Mouse (Mus musculus) liver, adult 2 months (tissue): ENCODE measurements around the gene Ndnf. TPM values are rescaled to one million over a fixed set of nuclear protein-coding genes. Genes with fewer than 3 reads are reported as not detected.
A peak's percentile ranks its signal among the peaks of the same experiment; 100 is the strongest.

Source experiments
- DNase-seq: peaks from one replicate; pipeline ENCODE4 v3.0.0-alpha.2; 2011; ENCODE audit warnings: low read depth, low spot score; ENCODE audit errors: extremely low read depth
- H3K27ac ChIP-seq: fragments of 200-500 bp; replicated peaks from 2 replicates; pipeline ENCODE4 v1.5.1; 2012; ENCODE audit warnings: low read depth, mild to moderate bottlenecking, control low read depth, inconsistent platforms, low read length; ENCODE audit not compliant: insufficient read depth
- H3K27me3 ChIP-seq: fragments of 200-500 bp; 2 replicates; pipeline ENCODE4 v1.6.1; 2012; ENCODE audit warnings: mild to moderate bottlenecking, moderate library complexity, low read length, inconsistent platforms; ENCODE audit not compliant: control insufficient read depth, insufficient read depth
- H3K36me3 ChIP-seq: fragments of 200-500 bp; 2 replicates; pipeline ENCODE4 v1.6.1; 2012; ENCODE audit warnings: low read length, inconsistent platforms; ENCODE audit not compliant: control insufficient read depth, insufficient read depth
- H3K4me1 ChIP-seq: fragments of 200-500 bp; 2 replicates; pipeline ENCODE4 v1.6.1; 2011; ENCODE audit warnings: low read length; ENCODE audit not compliant: control insufficient read depth, insufficient read depth
- H3K4me3 ChIP-seq: fragments of 200-500 bp; 2 replicates; pipeline ENCODE4 v1.5.1; 2011; ENCODE audit warnings: low read depth, mild to moderate bottlenecking, control low read depth, low read length, moderate library complexity; ENCODE audit not compliant: insufficient read depth
- H3K79me2 ChIP-seq: fragments of 200-500 bp; 2 replicates; pipeline ENCODE4 v1.6.1; 2012; ENCODE audit warnings: inconsistent platforms, mild to moderate bottlenecking, low read length, moderate library complexity; ENCODE audit not compliant: control insufficient read depth, insufficient read depth
- H3K9ac ChIP-seq: fragments of 200-500 bp; 2 replicates; pipeline ENCODE4 v1.6.1; 2012; ENCODE audit warnings: low read depth, mild to moderate bottlenecking, control low read depth, inconsistent platforms, low read length
- CTCF ChIP-seq: fragments of 200-500 bp; IDR thresholded peaks from 2 replicates; pipeline ENCODE4 v1.5.1; 2011; ENCODE audit warnings: low read depth, low read length, control low read depth
- POLR2A ChIP-seq: fragments of 200-500 bp; IDR thresholded peaks from 2 replicates; pipeline ENCODE4 v1.6.1; 2011; ENCODE audit warnings: low read length, control low read depth; ENCODE audit not compliant: insufficient read depth; ENCODE audit errors: extremely low read depth
- WGBS: fragments of 180-500 bp; shearing (Covaris S2); methylation state at CpG from one replicate; pipeline ENCODE4 v1.1.7; 2018; 5-methylcytosine and 5-hydroxymethylcytosine counted together
- polyA plus RNA-seq: library from polyadenylated mRNA; depleted of rRNA; stranded (reverse); fragments of >200 nt; gene quantifications from 2 replicates; pipeline ENCODE4 v1.2.3, GENCODE M21; 2012; rRNA removed
- total RNA-seq: library from RNA; depleted of rRNA; stranded (reverse); fragments of >200 nt; gene quantifications from 2 replicates; pipeline ENCODE4 v1.2.3, GENCODE M21; 2014; rRNA removed

Ndnf gene
- 0.46 TPM in 1 of 2 replicates, not detected in the other for total RNA-seq
- not detected in 2 replicates for polyA plus RNA-seq

DNA sequence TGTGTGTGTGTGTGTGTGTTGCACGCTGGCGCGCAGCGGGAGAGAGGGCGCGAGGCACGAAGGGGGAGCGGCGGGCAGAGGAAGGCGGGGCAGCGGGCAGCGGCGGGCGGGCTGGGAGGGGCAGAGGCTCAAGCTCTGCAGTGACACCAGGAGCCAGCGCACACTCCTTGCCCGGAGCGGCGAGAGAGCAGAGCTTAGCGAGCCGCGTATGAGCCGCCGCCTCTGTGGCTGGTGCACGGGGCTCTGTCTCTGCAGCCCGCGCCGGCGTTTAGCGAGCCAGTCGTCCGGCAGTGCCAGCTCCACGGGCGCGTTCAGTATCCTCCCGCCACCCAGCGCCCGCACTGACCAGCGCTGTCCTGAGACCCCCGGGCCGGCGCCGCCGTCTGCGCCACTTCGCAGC is at the start of gene Ndnf:
Gene Ndnf, plus strand, starts transcription at position 140 of the 400 bp plus-strand sequence.
- H3K4me3 ChIP-seq, result peak within 1 kb of the TSS; percentile 25; the same call in 1 of the 2 replicates
- H3K36me3 ChIP-seq, result no peaks in the 10 kb centered on the region
- no peak within 1 kb of the TSS for H3K27ac ChIP-seq
- H3K9ac ChIP-seq, result no peak within 1 kb of the TSS
- under 1% methylated on average over 40 of the region's 45 CpGs for WGBS
- no peak for DNase-seq
- no peaks in the 10 kb centered on the region for H3K79me2 ChIP-seq
- peaks cover 12% of the 10 kb centered on the region; the same call in 1 of the 2 replicates for H3K27me3 ChIP-seq
- peaks cover 2% of the 10 kb centered on the region; the same call in 1 of the 2 replicates for H3K4me1 ChIP-seq
- TF ChIP-seq CTCF (no peak), POLR2A (no peak)

DNA sequence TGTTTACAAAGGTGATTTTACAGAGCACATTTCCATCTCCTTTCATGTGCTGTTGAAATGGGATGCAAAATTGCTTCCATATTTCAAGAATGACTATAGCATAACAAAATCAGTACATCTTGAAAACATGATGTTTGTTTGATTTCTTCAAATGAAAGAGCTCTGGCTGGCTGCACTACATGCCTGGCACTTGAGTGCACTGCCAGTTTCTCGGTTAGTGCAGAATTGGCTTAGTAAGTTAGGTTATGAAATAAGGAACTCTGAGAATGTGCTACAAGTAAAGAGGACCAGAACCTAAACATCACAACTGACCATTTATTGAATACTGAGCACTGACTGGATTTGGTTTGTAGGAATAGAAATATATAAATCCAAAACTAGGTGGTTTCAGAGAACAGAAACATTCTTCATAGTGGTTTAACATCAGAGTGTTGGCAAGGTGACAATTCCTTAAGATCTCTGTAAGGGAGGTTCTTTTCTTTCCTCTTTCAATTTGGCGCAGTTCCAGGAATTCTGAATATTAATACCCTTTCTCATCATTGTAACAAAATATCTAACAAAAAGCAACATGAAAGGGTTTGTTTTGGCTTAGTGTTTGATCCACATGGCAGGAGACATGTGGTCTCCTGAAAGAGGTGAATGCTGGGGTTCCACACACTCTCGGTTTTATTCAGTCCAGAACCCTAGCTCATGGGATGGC is 48.2 kb upstream of the Ndnf start:
- Histone ChIP-seq H3K27me3 (no peaks in the 10 kb centered on the region), H3K27ac (no peak overlapping the region), H3K79me2 (no peaks in the 10 kb centered on the region), H3K36me3 (no peaks in the 10 kb centered on the region), H3K4me3 (no peak overlapping the region), H3K9ac (no peak overlapping the region), H3K4me1 (no peaks in the 10 kb centered on the region)
- WGBS, result 80% methylated on average over 3 of the region's 3 CpGs
- TF ChIP-seq CTCF, result no peak
- no peak for TF ChIP-seq POLR2A
- DNase-seq, result no peak

DNA sequence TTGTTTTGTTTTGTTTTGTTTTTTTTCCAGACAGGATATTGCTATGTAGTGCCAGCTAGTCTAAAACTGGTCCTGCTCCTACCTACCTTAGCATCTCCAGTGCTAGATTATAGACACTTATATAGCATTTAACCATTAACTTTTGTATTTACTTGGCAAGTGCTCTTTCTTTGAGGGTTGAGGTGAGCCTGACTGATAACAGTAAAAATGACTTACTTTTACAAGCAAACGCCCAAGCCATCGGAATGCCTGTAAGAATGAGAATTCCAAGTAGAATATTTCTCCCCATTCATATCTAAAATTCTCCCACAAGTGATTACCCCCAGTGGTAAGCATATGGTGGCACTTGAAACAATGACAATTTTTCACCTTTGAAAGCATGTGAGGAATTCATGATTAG is 40.8 kb upstream of the Ndnf start:
- Histone ChIP-seq H3K36me3 (no peaks in the 10 kb centered on the region), H3K27me3 (no peaks in the 10 kb centered on the region; the same call in 1 of the 2 replicates), H3K4me1 (no peaks in the 10 kb centered on the region), H3K79me2 (no peaks in the 10 kb centered on the region), H3K9ac (no peak overlapping the region), H3K4me3 (no peak overlapping the region), H3K27ac (no peak overlapping the region)
- no peak for TF ChIP-seq POLR2A
- TF ChIP-seq CTCF, result no peak
- DNase-seq, result no peak
- 67% methylated on average over 2 of the region's 2 CpGs for WGBS

DNA sequence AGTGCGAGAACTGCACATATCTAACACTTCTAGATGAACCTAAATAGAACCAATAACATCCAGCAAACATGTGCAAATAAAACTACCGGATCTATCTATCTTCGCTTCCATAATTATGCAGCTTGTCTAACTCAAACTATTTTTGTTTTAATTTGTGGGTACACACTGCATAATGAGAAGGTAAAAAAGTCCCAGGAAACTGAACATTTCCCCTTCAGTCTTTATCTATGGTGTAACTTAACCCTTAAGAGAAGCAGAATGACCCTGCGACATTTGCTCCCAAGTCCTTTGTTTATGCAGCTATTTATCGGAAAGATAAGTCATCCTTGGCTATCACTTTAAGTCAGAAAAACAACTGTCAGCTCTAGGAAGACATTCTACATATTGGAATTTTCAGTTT is 39.2 kb upstream of the Ndnf start:
- WGBS, result 62% methylated on average over 5 of the region's 5 CpGs
- Histone ChIP-seq H3K4me1 (no peaks in the 10 kb centered on the region), H3K27me3 (no peaks in the 10 kb centered on the region; the same call in 1 of the 2 replicates), H3K4me3 (no peak overlapping the region), H3K36me3 (no peaks in the 10 kb centered on the region), H3K79me2 (no peaks in the 10 kb centered on the region), H3K9ac (no peak overlapping the region), H3K27ac (no peak overlapping the region)
- no peak for TF ChIP-seq POLR2A
- TF ChIP-seq CTCF, result no peak
- no peak for DNase-seq

DNA sequence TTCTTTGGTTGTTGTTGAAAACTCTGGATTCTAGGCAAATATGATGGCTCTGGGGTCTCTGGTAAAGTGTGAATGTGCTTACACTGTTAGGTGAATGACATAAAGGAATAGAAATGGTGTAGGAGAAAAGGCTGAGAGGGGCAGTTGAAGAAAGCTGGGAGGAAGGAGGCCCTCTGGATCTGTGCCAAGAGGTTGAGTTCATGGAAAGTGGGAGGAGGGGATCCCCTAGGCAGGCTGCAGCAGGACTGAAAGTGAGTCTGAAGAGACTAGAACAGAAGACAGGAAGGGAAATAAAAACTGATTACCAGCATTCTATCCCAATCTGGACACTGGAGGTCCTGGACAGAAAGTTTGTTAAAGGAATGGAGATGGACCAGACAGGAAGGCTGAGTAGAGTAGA is 29.0 kb upstream of the Ndnf start:
- no peaks in the 10 kb centered on the region for H3K36me3 ChIP-seq
- H3K4me3 ChIP-seq, result no peak overlapping the region
- H3K4me1 ChIP-seq, result no peaks in the 10 kb centered on the region
- TF ChIP-seq POLR2A, result no peak
- TF ChIP-seq CTCF, result no peak
- H3K27ac ChIP-seq, result no peak overlapping the region
- H3K9ac ChIP-seq, result no peak overlapping the region
- no peaks in the 10 kb centered on the region for H3K79me2 ChIP-seq
- H3K27me3 ChIP-seq, result no peaks in the 10 kb centered on the region
- DNase-seq, result no peak

DNA sequence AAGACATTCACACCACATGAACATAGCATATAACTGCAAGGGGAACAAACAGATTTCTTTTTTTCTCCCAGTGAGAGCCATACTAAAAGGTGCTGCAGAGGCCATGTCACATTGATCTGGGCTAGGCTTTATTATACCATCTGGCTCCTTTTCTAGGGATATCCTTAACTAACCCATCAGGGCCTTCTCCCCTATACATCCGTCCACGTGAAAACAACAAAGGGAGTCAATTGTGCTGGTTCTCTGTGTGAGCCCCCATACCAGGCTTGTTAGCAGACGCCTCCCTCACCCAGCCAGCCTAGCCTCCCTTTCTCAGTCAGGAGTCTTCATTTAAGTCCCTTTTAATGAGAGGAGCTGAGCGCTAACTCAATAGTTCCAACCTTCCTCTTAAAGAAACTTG is 27.3 kb upstream of the Ndnf start:
- Histone ChIP-seq H3K27ac (no peak overlapping the region), H3K9ac (no peak overlapping the region), H3K27me3 (no peaks in the 10 kb centered on the region), H3K4me1 (no peaks in the 10 kb centered on the region), H3K36me3 (no peaks in the 10 kb centered on the region), H3K4me3 (no peak overlapping the region), H3K79me2 (no peaks in the 10 kb centered on the region)
- TF ChIP-seq POLR2A (no peak), CTCF (no peak)
- 60% methylated on average over 4 of the region's 4 CpGs for WGBS
- no peak for DNase-seq
